Mouse (Mus musculus) midbrain, postnatal 0 days (tissue): ENCODE measurements around the gene Il34. TPM values are rescaled to one million over a fixed set of nuclear protein-coding genes. Genes with fewer than 3 reads are reported as not detected.
"Not testable (repeated sequence)": the region's sequence is repeated elsewhere in the genome, so short reads cannot be mapped to it uniquely, and the experiment has no call there.

Experiments
- ATAC-seq: fragments of 200-750 bp; cut with Nextera tagmentation; 2 replicates; pipeline ENCODE4 v1.8.0; 2017; ENCODE audit warnings: moderate number of reproducible peaks, mild to moderate bottlenecking, moderate TSS enrichment, moderate library complexity; ENCODE audit not compliant: low FRiP score
- DNase-seq: peaks from one replicate; pipeline ENCODE4 v3.0.0-alpha.2; 2015; ENCODE audit warnings: low spot score
- H3K27ac ChIP-seq: fragments of 300-500 bp; sonication (generic); 2 replicates; pipeline ENCODE4 v1.5.1; 2014; ENCODE audit warnings: low read depth, mild to moderate bottlenecking, low read length, mixed read lengths
- H3K27me3 ChIP-seq: fragments of 300-500 bp; sonication (generic); 2 replicates; pipeline ENCODE4 v1.6.1; 2014; ENCODE audit warnings: low read length, control low read depth, mixed read lengths; ENCODE audit not compliant: insufficient read depth
- H3K36me3 ChIP-seq: fragments of 300-500 bp; sonication (generic); 2 replicates; pipeline ENCODE4 v1.6.1; 2014; ENCODE audit warnings: low read length, control low read depth, mixed read lengths; ENCODE audit not compliant: insufficient read depth
- H3K4me1 ChIP-seq: fragments of 300-500 bp; sonication (generic); 2 replicates; pipeline ENCODE4 v1.6.1; 2014; ENCODE audit warnings: mild to moderate bottlenecking, control low read depth, antibody characterized with exemption, low read length, mixed read lengths; ENCODE audit not compliant: insufficient read depth
- H3K4me2 ChIP-seq: fragments of 300-500 bp; sonication (generic); 2 replicates; pipeline ENCODE4 v1.6.1; 2014; ENCODE audit warnings: low read depth, mild to moderate bottlenecking, low read length, mixed read lengths; ENCODE audit not compliant: poor library complexity, severe bottlenecking
- H3K4me3 ChIP-seq: fragments of 300-500 bp; sonication (generic); 2 replicates; pipeline ENCODE4 v1.5.1; 2014; ENCODE audit warnings: low read depth, mild to moderate bottlenecking, low read length, moderate library complexity
- H3K9ac ChIP-seq: fragments of 300-500 bp; sonication (generic); replicated peaks from 2 replicates; pipeline ENCODE4 v1.6.1; 2014; ENCODE audit warnings: mild to moderate bottlenecking, low read length, moderate library complexity, mixed read lengths; ENCODE audit not compliant: poor library complexity, severe bottlenecking
- H3K9me3 ChIP-seq: fragments of 300-500 bp; sonication (generic); 2 replicates; pipeline ENCODE4 v1.6.1; 2016; ENCODE audit warnings: low read length, control low read depth
- CTCF ChIP-seq: IDR thresholded peaks from 2 replicates; pipeline ENCODE4 v1.5.1; 2016; ENCODE audit warnings: antibody characterized with exemption, mild to moderate bottlenecking
- WGBS: fragments of 180-500 bp; shearing (Covaris S2); extraction: QIAGEN DNeasy Blood & Tissue Kit; methylation state at CpG from one replicate; pipeline ENCODE4 v1.1.7; 2014; 5-methylcytosine and 5-hydroxymethylcytosine counted together
- polyA plus RNA-seq: library from polyadenylated mRNA; unstranded; fragments of >200 nt; fragmentation: Nextera tagmentation; extraction: Ambion mirVana; gene quantifications from 2 replicates; pipeline ENCODE4 v1.2.1, GENCODE M21; 2015
- total RNA-seq: library from RNA; depleted of rRNA; stranded (reverse); fragments of >200 nt; gene quantifications from 2 replicates; pipeline ENCODE4 v1.2.3, GENCODE M21; 2014

The Il34 gene
- total and polyA plus RNA-seq, 2 experiments from 2014 or later, result 5.8 to 9.1 TPM

- no peak overlapping the region for H3K9ac ChIP-seq
- no peaks in the 10 kb centered on the region for H3K36me3 ChIP-seq
- no peak overlapping the region for H3K27ac ChIP-seq
- no peaks in the 10 kb centered on the region for H3K27me3 ChIP-seq
- ATAC-seq (no peak), DNase-seq (no peak)
- no peaks in the 10 kb centered on the region for H3K4me1 ChIP-seq
- H3K4me3 ChIP-seq, result no peak overlapping the region
- TF ChIP-seq CTCF, result no peak
- no peaks in the 10 kb centered on the region for H3K9me3 ChIP-seq
- 55% methylated on average over 12 of the region's 12 CpGs for WGBS
- no peak overlapping the region for H3K4me2 ChIP-seq
Measured at GRCm38 (mm10) chr8:110789571-110789970, 16.2 kb downstream of the Il34 start.

GRCm38 (mm10) chr8:110788981-110789380, 16.7 kb downstream of the Il34 start:
- ATAC-seq, result no peak
- Histone ChIP-seq H3K9ac (no peak overlapping the region), H3K4me3 (no peak overlapping the region), H3K27me3 (no peaks in the 10 kb centered on the region), H3K4me2 (no peak overlapping the region), H3K36me3 (no peaks in the 10 kb centered on the region), H3K4me1 (no peaks in the 10 kb centered on the region), H3K27ac (no peak overlapping the region), H3K9me3 (no peaks in the 10 kb centered on the region)
- WGBS, result 66% methylated on average over 12 of the region's 12 CpGs
- no peak for TF ChIP-seq CTCF
- DNase-seq, result no peak

- no peak overlapping the region for H3K4me3 ChIP-seq
- DNase-seq, result no peak
- H3K27ac ChIP-seq, result no peak overlapping the region
- H3K36me3 ChIP-seq, result no peaks in the 10 kb centered on the region
- no peaks in the 10 kb centered on the region for H3K4me1 ChIP-seq
- WGBS, result 90% methylated on average over 9 of the region's 9 CpGs
- no peak for TF ChIP-seq CTCF
- H3K4me2 ChIP-seq, result no peak overlapping the region
- H3K9me3 ChIP-seq, result no peaks in the 10 kb centered on the region
- no peak overlapping the region for H3K9ac ChIP-seq
- no peak for ATAC-seq
- no peaks in the 10 kb centered on the region for H3K27me3 ChIP-seq
Measured at GRCm38 (mm10) chr8:110787411-110787954, 18.2 kb downstream of the Il34 start.

GRCm38 (mm10) chr8:110786934-110787333, 18.8 kb downstream of the Il34 start:
- no peaks in the 10 kb centered on the region for H3K9me3 ChIP-seq
- no peak for TF ChIP-seq CTCF
- WGBS, result 85% methylated on average over 8 of the region's 8 CpGs
- no peak overlapping the region for H3K9ac ChIP-seq
- H3K4me2 ChIP-seq, result no peak overlapping the region
- no peak for ATAC-seq
- no peak overlapping the region for H3K4me3 ChIP-seq
- no peaks in the 10 kb centered on the region for H3K27me3 ChIP-seq
- no peak for DNase-seq
- no peaks in the 10 kb centered on the region for H3K36me3 ChIP-seq
- H3K4me1 ChIP-seq, result no peaks in the 10 kb centered on the region
- H3K27ac ChIP-seq, result no peak overlapping the region

- not testable (repeated sequence) for H3K9ac ChIP-seq, H3K9me3 ChIP-seq, H3K4me2 ChIP-seq, H3K4me3 ChIP-seq, H3K27ac ChIP-seq, H3K27me3 ChIP-seq, H3K4me1 ChIP-seq, ATAC-seq, H3K36me3 ChIP-seq, DNase-seq
- WGBS, result 80% methylated on average over 7 of the region's 7 CpGs
Measured at GRCm38 (mm10) chr8:110786501-110786900, 19.2 kb downstream of the Il34 start.

GRCm38 (mm10) chr8:110785366-110785765, 20.4 kb downstream of the Il34 start:
- DNase-seq (no peak), ATAC-seq (no peak)
- H3K4me1 ChIP-seq, result no peaks in the 10 kb centered on the region
- no peaks in the 10 kb centered on the region for H3K9me3 ChIP-seq
- H3K9ac ChIP-seq, result no peak overlapping the region
- H3K4me2 ChIP-seq, result no peak overlapping the region
- H3K27me3 ChIP-seq, result no peaks in the 10 kb centered on the region
- H3K27ac ChIP-seq, result no peak overlapping the region
- H3K4me3 ChIP-seq, result no peak overlapping the region
- H3K36me3 ChIP-seq, result no peaks in the 10 kb centered on the region
- 62% methylated on average over 2 of the region's 2 CpGs for WGBS
- TF ChIP-seq CTCF, result no peak
